Mouse (Mus musculus): Measurements from ENCODE around the gene Ktn1. TPM values are rescaled to one million over a fixed set of nuclear protein-coding genes. Genes with fewer than 3 reads are reported as not detected.

Gene Ktn1
- polyA plus RNA-seq, 1 experiment from 2014 or later: 113 TPM

DNA sequence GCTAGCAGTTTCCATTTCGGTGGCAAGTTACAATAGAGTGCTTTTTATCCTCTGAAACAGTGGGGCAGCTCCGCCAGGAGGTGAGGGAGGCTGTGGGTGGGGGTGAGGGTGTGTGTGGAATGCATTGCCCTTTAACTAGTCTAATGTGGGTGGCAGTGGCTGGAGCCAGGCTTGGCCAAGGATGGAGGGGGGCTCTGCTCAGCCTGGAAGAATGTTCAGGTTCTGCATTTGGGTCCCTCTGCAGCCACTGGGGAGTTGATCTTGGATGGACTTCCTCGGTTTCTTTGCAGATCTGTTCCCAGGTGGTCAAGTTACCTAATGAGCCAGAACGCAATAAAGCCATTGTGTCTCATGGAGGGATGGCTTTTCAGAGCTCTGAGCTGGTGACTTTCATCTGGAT, 137.9 kb downstream of the Ktn1 start:
- WGBS: 18% methylated on average over 4 of the region's 4 CpGs
- Histone ChIP-seq H3K27ac (ENCODE audit: low read depth, low read length) (no peak overlapping the region), H3K9me3 (ENCODE audit: control insufficient read depth, low read length) (0 out of 2 replicates have a peak, but pooled peaks cover 3% of the 10 kb centered on the region), H3K36me3 (ENCODE audit: control insufficient read depth, insufficient read depth, low read length) (no peaks in the 10 kb centered on the region), H3K27me3 (ENCODE audit: control insufficient read depth, insufficient read depth, low read length) (no peaks in the 10 kb centered on the region), H3K4me3 (ENCODE audit: low read depth, low read length) (no peak overlapping the region), H3K9ac (ENCODE audit: low read depth, low read length) (no peak overlapping the region), H3K4me2 (replicated peaks; ENCODE audit: low read depth, low read length) (no peak overlapping the region), H3K4me1 (replicated peaks; ENCODE audit: control insufficient read depth, insufficient read depth, low read length) (no peaks in the 10 kb centered on the region)
- ATAC-seq (ENCODE audit: low FRiP score) (no peak), DNase-seq (ENCODE audit: low spot score) (no peak)

Other genes with a start within 250 kb of the Ktn1 start
- gene Dlgap5, start 230.0 kb upstream of the Ktn1 start, polyA plus RNA-seq (2014; fragmentation: Nextera tagmentation; extraction: Ambion mirVana): 59.9 and 63.2 TPM in 2 replicates
- 20.1 and 22.9 TPM in 2 replicates for gene Fbxo34, start 198.0 kb upstream of the Ktn1 start, polyA plus RNA-seq (2014; fragmentation: Nextera tagmentation; extraction: Ambion mirVana)
- gene Atg14, start 77.8 kb upstream of the Ktn1 start, polyA plus RNA-seq (2014; fragmentation: Nextera tagmentation; extraction: Ambion mirVana): 15.7 and 18.6 TPM in 2 replicates